Mouse (Mus musculus) olfactory bulb, adult 2 months (tissue): ENCODE data around the gene Masp1.

Experiments used
- CTCF ChIP-seq: fragments of 200-500 bp; IDR thresholded peaks from 2 replicates; pipeline ENCODE4 v1.5.1; 2012; ENCODE audit warnings: low read depth, mild to moderate bottlenecking, low read length, moderate library complexity; ENCODE audit not compliant: insufficient read depth
- POLR2A ChIP-seq: fragments of 200-500 bp; IDR thresholded peaks from 2 replicates; pipeline ENCODE4 v1.6.1; 2012; ENCODE audit warnings: mild to moderate bottlenecking, low read depth, low read length, moderate library complexity; ENCODE audit not compliant: insufficient read depth

GRCm38 (mm10) chr16:23501288-23501687, 19.3 kb downstream of the Masp1 start:
- no peak for TF ChIP-seq CTCF
- no peak for TF ChIP-seq POLR2A
